Mouse (Mus musculus) spleen, adult 2 months (tissue): ENCODE data around the gene Tbc1d17.

Experiments
- CTCF ChIP-seq: fragments of 200-500 bp; IDR thresholded peaks from 2 replicates; pipeline ENCODE4 v1.5.1; 2011; ENCODE audit warnings: mild to moderate bottlenecking, inconsistent platforms; ENCODE audit not compliant: insufficient read depth, insufficient read length, insufficient replicate concordance; ENCODE audit errors: extremely low read depth
- POLR2A ChIP-seq: fragments of 200-500 bp; IDR thresholded peaks from 2 replicates; pipeline ENCODE4 v1.6.1; 2011; ENCODE audit warnings: low read depth, low read length, inconsistent platforms

- peak; percentile 72; the same call in 1 of the 2 replicates for TF ChIP-seq CTCF
- no peak for TF ChIP-seq POLR2A
Observed at GRCm38 (mm10) chr7:44824872-44825271, 24.0 kb downstream of the Tbc1d17 start.
